ENCODE assay signal across 15 mouse cellular contexts in genomic region chr6:91585543-91585942, GRCm38 (mm10).
DNase-seq lines count a peak whose midpoint lies in the region; TF ChIP-seq lines count a peak whose summit lies in the region.
"Had no signal": no experiment of that assay in that cellular context is flagged by ENCODE, and none has a peak within 500 bp of the region (broad histone marks: within the 10 kb centered on the region; RNA-seq: fewer than 3 reads in every experiment).

No protein-coding gene starts in this region.

- TF ChIP-seq POLR2A in lung, adult 2 months (IDR thresholded peaks at IDR 0.05; ENCODE audit: borderline replicate concordance, extremely low read depth, low read depth, low read length), result no peak

- WGBS in lung, adult 2 months, result 33% methylated on average over 3 of the region's 3 CpGs

- intact Hi-C loops in heart, postnatal 36 days (cut with DNase I), result no loop called here

- H3K4me1 ChIP-seq in lung, adult 2 months (ENCODE audit: control insufficient read depth, insufficient read depth, low read length), result peaks cover 28% of the 10 kb centered on the region

- no peak overlapping the region for H3K4me3 ChIP-seq in lung, adult 2 months (replicated peaks; ENCODE audit: extremely low read depth, low read depth, low read length)
- H3K4me3 ChIP-seq: heart, embryonic 12.5 days; intestine, embryonic 15.5 days had no signal

- no peak for TF ChIP-seq CTCF in lung, adult 2 months (IDR thresholded peaks at IDR 0.05; ENCODE audit: insufficient read depth, low read length)

- peak; percentile 54 to 64 for DNase-seq in lung, adult 18-20 months
- no peak for DNase-seq in lung, adult 2 months
- peak; percentile 47 for DNase-seq in T-cell, adult 2 months (ENCODE audit: low spot score)
- DNase-seq in lung, postnatal 10 days, result peak; percentile 43
- peak; percentile 17 for DNase-seq in thymus, postnatal 25 days
- no peak for DNase-seq in ovary, postnatal 14 days (ENCODE audit: low spot score)
- DNase-seq in heart, postnatal 36 days, result no peak
- no peak for DNase-seq in urinary bladder, postnatal 36 days (ENCODE audit: low spot score in 2 of 2)
- DNase-seq: adrenal gland, postnatal 36 days; cerebellum, postnatal 25 days; forebrain, postnatal 0 days; gastrocnemius, postnatal 10 days; right cerebral cortex, postnatal 25 days had no signal

Comparison
In these comparisons a context has a peak if more than half of its experiments do, and no peak if none do; other contexts are left out.
1. DNase-seq: peak in lung, adult 18-20 months (2 of 2), T-cell, adult 2 months (single experiment), lung, postnatal 10 days (single experiment) and thymus, postnatal 25 days (single experiment); none in lung, adult 2 months (single experiment), ovary, postnatal 14 days (single experiment), heart, postnatal 36 days (0 of 2) and urinary bladder, postnatal 36 days (0 of 2).